Mouse (Mus musculus): ENCODE measurements at regions not wholly inside any gene's neighbourhood (a gene's known extent, or its start where the extent isn't known, plus 50 kb on each side); places are given as distances from the start of the nearest gene placed in this dataset.

DNA sequence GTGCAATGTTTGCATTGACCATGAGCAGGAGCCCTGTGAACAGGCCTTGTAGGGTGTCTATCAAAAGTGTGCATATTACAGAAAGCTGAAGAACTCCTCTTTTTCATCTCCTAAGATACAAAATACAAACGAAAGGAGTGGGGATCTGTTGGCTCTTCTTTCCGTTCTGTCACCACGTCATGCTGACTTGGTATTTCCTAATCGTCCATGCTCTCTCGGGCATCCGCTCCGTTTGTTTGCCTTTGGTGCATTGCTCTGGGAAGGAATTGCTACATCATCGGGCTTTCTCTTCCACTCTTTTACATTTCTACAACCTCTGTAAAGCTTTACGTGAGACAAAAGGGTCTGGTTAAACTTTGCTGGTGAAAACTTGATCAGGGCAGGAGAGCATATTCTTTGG is 581.2 kb upstream of the Nr5a2 start:
- H3K27me3 ChIP-seq (ENCODE audit: control insufficient read depth, insufficient read depth, low read length), result no peaks in the 10 kb centered on the region
- no peak overlapping the region for H3K4me3 ChIP-seq (ENCODE audit: control insufficient read depth in 1 of 2, insufficient read depth in 1 of 2, low read depth in 1 of 2, low read length in 2 of 2)
- no peaks in the 10 kb centered on the region for H3K4me1 ChIP-seq (ENCODE audit: control insufficient read depth in 2 of 2, insufficient read depth in 2 of 2, low read length in 2 of 2)
- H3K9me3 ChIP-seq (ENCODE audit: control insufficient read depth, low read length), result no peaks in the 10 kb centered on the region
- no peak overlapping the region for H3K4me2 ChIP-seq (ENCODE audit: low read length)
- WGBS, result 79% methylated on average over 9 of the region's 9 CpGs
- H3K27ac ChIP-seq (replicated peaks in 1 of 2; ENCODE audit: control insufficient read depth in 1 of 2, insufficient read depth in 1 of 2, low read depth in 2 of 2, low read length in 2 of 2), result no peak overlapping the region
- no peak for ATAC-seq (ENCODE audit: insufficient number of reproducible peaks, insufficient read depth, low FRiP score, low read depth)
- H3K9ac ChIP-seq (ENCODE audit: low read length), result no peak overlapping the region
- no peaks in the 10 kb centered on the region for H3K36me3 ChIP-seq (ENCODE audit: control insufficient read depth, insufficient read depth, low read length)

DNA sequence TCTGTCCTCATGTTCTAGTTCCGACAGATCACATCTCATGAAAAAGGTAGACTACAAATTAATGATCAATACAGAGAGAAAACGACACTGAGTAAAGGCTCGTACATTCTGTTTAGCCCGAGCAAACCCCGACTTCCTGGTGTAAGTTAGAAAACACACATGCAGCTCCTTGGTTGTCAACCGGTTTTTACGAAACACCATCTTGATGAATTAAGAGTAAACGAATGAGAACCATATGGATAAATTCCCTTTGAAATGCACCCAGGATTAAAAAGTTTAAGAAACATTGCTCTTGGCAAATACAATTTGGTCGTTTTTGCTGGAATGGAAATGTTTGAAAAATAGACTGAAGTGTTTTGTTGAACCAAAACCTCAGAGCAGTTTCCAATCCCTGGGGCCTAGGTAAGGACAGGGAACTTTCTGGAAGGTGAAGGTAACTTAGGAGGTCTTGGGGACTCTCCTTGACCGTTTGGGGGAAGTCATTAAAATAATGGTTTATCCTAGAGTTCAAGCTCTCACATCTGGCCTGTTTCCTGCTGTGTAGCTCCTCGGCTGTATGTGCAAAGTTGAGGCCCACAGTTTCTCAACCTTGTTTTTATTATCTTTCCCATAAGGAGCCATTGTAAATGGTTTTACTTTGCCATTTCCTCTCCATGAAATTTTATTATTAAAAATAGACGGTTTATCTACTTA is 579.3 kb upstream of the Nr5a2 start:
- no peak overlapping the region for H3K4me3 ChIP-seq (ENCODE audit: control insufficient read depth in 1 of 2, insufficient read depth in 1 of 2, low read depth in 1 of 2, low read length in 2 of 2)
- H3K27me3 ChIP-seq (ENCODE audit: control insufficient read depth, insufficient read depth, low read length), result no peaks in the 10 kb centered on the region
- no peaks in the 10 kb centered on the region for H3K9me3 ChIP-seq (ENCODE audit: control insufficient read depth, low read length)
- no peak overlapping the region for H3K4me2 ChIP-seq (ENCODE audit: low read length)
- ATAC-seq (ENCODE audit: insufficient number of reproducible peaks, insufficient read depth, low FRiP score, low read depth), result no peak
- no peaks in the 10 kb centered on the region for H3K4me1 ChIP-seq (ENCODE audit: control insufficient read depth in 2 of 2, insufficient read depth in 2 of 2, low read length in 2 of 2)
- WGBS, result 76% methylated on average over 12 of the region's 12 CpGs
- no peak overlapping the region for H3K9ac ChIP-seq (ENCODE audit: low read length)
- H3K27ac ChIP-seq (replicated peaks in 1 of 2; ENCODE audit: control insufficient read depth in 1 of 2, insufficient read depth in 1 of 2, low read depth in 2 of 2, low read length in 2 of 2), result no peak overlapping the region
- H3K36me3 ChIP-seq (ENCODE audit: control insufficient read depth, insufficient read depth, low read length), result no peaks in the 10 kb centered on the region

DNA sequence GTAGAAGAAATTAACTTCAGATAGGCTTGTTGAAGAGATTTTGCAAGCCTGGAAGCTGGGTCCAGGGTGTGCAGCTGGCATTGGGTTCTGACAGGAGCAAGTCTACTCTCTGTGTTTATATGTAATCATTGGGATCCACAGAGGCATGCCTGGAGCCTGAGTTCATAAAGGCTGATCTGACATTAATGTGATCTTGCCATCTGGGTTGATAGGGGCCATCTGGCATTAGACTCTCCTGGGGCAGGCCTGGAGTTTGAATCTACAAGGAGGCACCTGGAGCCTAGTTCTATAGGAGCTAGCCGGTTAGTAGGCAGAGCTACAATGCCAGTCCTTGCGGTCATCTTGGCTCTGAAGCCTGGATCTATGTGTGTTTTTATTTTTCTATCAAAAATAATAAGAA is 554.5 kb upstream of the Nr5a2 start:
- Histone ChIP-seq H3K27ac (replicated peaks in 1 of 2; ENCODE audit: control insufficient read depth in 1 of 2, insufficient read depth in 1 of 2, low read depth in 2 of 2, low read length in 2 of 2) (no peak overlapping the region), H3K4me3 (ENCODE audit: control insufficient read depth in 1 of 2, insufficient read depth in 1 of 2, low read depth in 1 of 2, low read length in 2 of 2) (no peak overlapping the region), H3K27me3 (ENCODE audit: control insufficient read depth, insufficient read depth, low read length) (no peaks in the 10 kb centered on the region), H3K4me1 (ENCODE audit: control insufficient read depth in 2 of 2, insufficient read depth in 2 of 2, low read length in 2 of 2) (no peaks in the 10 kb centered on the region), H3K4me2 (ENCODE audit: low read length) (no peak overlapping the region), H3K9me3 (ENCODE audit: control insufficient read depth, low read length) (no peaks in the 10 kb centered on the region), H3K36me3 (ENCODE audit: control insufficient read depth, insufficient read depth, low read length) (no peaks in the 10 kb centered on the region), H3K9ac (ENCODE audit: low read length) (no peak overlapping the region)
- no peak for ATAC-seq (ENCODE audit: insufficient number of reproducible peaks, insufficient read depth, low FRiP score, low read depth)
- WGBS, result 100% methylated on average over 2 of the region's 2 CpGs

DNA sequence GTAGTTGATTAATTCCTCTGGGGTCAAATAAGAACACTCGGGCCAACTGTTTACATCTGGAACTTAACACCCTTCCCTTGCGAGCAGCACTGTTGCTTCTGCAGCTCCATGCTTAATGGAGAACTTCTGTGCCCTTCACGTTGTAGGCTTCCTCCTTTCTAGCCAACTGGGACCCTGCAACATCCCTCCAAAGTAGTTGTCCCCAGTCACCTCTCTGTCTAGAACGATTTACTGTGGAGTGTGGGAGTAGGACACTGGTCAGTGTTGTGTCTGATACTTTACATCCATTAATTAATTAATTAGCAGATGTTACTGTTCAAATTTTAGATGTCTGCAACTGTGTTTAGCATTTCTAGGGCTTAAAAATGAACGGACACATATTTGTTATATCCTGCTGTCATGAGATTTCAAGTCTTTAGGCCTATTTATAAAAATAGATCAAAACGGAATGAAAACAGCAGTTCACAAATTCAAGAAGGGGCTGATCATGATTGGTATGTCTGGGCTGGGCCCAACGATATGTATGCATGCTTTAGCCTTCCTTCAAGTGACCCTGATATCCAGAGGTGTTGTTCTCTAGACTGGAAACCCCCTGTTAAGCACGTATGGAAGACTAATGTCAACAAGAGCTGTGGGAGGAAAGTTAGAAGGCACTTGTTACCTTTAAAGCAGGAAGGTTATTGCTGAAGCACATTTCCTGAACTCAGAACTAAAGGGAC is 543.6 kb upstream of the Nr5a2 start:
- H3K27me3 ChIP-seq (ENCODE audit: control insufficient read depth, insufficient read depth, low read length), result no peaks in the 10 kb centered on the region
- no peaks in the 10 kb centered on the region for H3K4me1 ChIP-seq (ENCODE audit: control insufficient read depth in 2 of 2, insufficient read depth in 2 of 2, low read length in 2 of 2)
- 66% methylated on average over 8 of the region's 8 CpGs for WGBS
- no peaks in the 10 kb centered on the region for H3K36me3 ChIP-seq (ENCODE audit: control insufficient read depth, insufficient read depth, low read length)
- no peak overlapping the region for H3K27ac ChIP-seq (replicated peaks in 1 of 2; ENCODE audit: control insufficient read depth in 1 of 2, insufficient read depth in 1 of 2, low read depth in 2 of 2, low read length in 2 of 2)
- H3K4me3 ChIP-seq (ENCODE audit: control insufficient read depth in 1 of 2, insufficient read depth in 1 of 2, low read depth in 1 of 2, low read length in 2 of 2), result no peak overlapping the region
- no peak overlapping the region for H3K4me2 ChIP-seq (ENCODE audit: low read length)
- no peak for ATAC-seq (ENCODE audit: insufficient number of reproducible peaks, insufficient read depth, low FRiP score, low read depth)
- no peak overlapping the region for H3K9ac ChIP-seq (ENCODE audit: low read length)
- H3K9me3 ChIP-seq (ENCODE audit: control insufficient read depth, low read length), result no peaks in the 10 kb centered on the region

DNA sequence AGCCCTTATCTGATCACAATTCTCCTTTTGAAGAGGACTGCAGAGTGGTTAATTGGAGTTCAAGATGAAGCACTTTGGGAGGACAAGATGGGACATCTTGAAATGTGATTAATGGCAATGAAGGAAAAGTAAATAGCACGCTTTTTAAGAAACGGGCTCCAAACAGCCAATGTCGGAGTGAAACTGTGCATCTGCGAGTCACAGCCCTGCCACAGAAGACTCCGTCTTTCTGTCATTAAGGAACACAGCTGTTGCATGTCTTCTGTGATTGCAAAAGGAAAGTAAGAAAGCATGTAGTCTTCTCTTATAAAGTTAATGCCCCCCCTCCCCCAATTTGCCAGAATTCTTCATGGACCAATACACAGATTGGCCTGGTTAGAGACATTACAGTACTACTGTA is 528.0 kb upstream of the Nr5a2 start:
- no peaks in the 10 kb centered on the region for H3K36me3 ChIP-seq (ENCODE audit: control insufficient read depth, insufficient read depth, low read length)
- H3K4me2 ChIP-seq (ENCODE audit: low read length), result no peak overlapping the region
- WGBS, result 83% methylated on average over 5 of the region's 5 CpGs
- H3K9ac ChIP-seq (ENCODE audit: low read length), result no peak overlapping the region
- H3K27me3 ChIP-seq (ENCODE audit: control insufficient read depth, insufficient read depth, low read length), result no peaks in the 10 kb centered on the region
- no peak overlapping the region for H3K4me3 ChIP-seq (ENCODE audit: control insufficient read depth in 1 of 2, insufficient read depth in 1 of 2, low read depth in 1 of 2, low read length in 2 of 2)
- H3K9me3 ChIP-seq (ENCODE audit: control insufficient read depth, low read length), result 0 out of 2 replicates have a peak, but pooled peaks cover 2% of the 10 kb centered on the region
- ATAC-seq (ENCODE audit: insufficient number of reproducible peaks, insufficient read depth, low FRiP score, low read depth), result no peak
- no peaks in the 10 kb centered on the region for H3K4me1 ChIP-seq (ENCODE audit: control insufficient read depth in 2 of 2, insufficient read depth in 2 of 2, low read length in 2 of 2)
- H3K27ac ChIP-seq (replicated peaks in 1 of 2; ENCODE audit: control insufficient read depth in 1 of 2, insufficient read depth in 1 of 2, low read depth in 2 of 2, low read length in 2 of 2), result no peak overlapping the region

DNA sequence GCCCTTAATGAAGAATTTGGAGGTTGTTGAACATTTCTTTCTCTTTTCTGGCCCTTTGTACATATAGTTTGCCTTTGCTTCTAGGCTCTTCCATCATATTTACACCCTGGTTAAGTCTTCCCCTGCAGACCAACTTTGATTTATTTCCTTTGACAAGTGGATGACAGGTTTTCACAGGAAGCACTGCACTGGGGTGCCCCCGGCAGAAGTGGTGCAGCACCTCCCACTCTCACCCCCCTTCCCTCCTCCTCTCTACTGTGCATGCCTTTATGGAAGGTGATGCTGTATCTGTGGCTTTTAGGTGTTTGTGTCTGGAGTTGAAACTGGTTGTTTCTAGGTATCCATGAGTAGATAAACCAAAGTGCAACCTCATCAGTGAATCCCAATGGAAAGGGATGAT is 518.2 kb upstream of the Nr5a2 start:
- H3K36me3 ChIP-seq (ENCODE audit: control insufficient read depth, insufficient read depth, low read length), result no peaks in the 10 kb centered on the region
- H3K27ac ChIP-seq (replicated peaks in 1 of 2; ENCODE audit: control insufficient read depth in 1 of 2, insufficient read depth in 1 of 2, low read depth in 2 of 2, low read length in 2 of 2), result no peak overlapping the region
- no peak overlapping the region for H3K9ac ChIP-seq (ENCODE audit: low read length)
- no peaks in the 10 kb centered on the region for H3K4me1 ChIP-seq (ENCODE audit: control insufficient read depth in 2 of 2, insufficient read depth in 2 of 2, low read length in 2 of 2)
- H3K4me3 ChIP-seq (ENCODE audit: control insufficient read depth in 1 of 2, insufficient read depth in 1 of 2, low read depth in 1 of 2, low read length in 2 of 2), result no peak overlapping the region
- no peaks in the 10 kb centered on the region for H3K9me3 ChIP-seq (ENCODE audit: control insufficient read depth, low read length)
- H3K4me2 ChIP-seq (ENCODE audit: low read length), result no peak overlapping the region
- no peak for ATAC-seq (ENCODE audit: insufficient number of reproducible peaks, insufficient read depth, low FRiP score, low read depth)
- H3K27me3 ChIP-seq (ENCODE audit: control insufficient read depth, insufficient read depth, low read length), result no peaks in the 10 kb centered on the region
- WGBS, result 50% methylated on average over 1 of the region's 1 CpGs

DNA sequence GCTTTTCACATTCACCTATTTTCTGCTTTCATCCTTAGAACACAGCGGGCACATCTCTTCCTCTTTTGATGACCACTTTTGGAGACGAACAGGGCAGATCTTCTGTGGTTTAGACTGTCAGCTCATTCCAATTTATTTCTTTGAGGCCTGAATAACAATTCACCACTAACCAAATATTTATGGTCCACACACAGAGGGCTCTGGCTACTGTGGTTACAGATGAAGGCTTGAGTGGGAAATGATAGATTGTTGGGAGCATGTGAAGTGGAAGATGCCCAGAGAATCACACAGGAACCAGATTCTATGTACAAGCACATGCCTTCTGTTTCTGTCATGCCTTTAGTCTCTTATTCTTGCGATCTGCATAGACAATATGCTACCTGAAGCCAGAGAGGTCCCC is 517.0 kb upstream of the Nr5a2 start:
- no peaks in the 10 kb centered on the region for H3K27me3 ChIP-seq (ENCODE audit: control insufficient read depth, insufficient read depth, low read length)
- H3K36me3 ChIP-seq (ENCODE audit: control insufficient read depth, insufficient read depth, low read length), result no peaks in the 10 kb centered on the region
- H3K4me1 ChIP-seq (ENCODE audit: control insufficient read depth in 2 of 2, insufficient read depth in 2 of 2, low read length in 2 of 2), result no peaks in the 10 kb centered on the region
- H3K4me3 ChIP-seq (ENCODE audit: control insufficient read depth in 1 of 2, insufficient read depth in 1 of 2, low read depth in 1 of 2, low read length in 2 of 2), result no peak overlapping the region
- WGBS, result 83% methylated on average over 3 of the region's 3 CpGs
- no peak for ATAC-seq (ENCODE audit: insufficient number of reproducible peaks, insufficient read depth, low FRiP score, low read depth)
- H3K9ac ChIP-seq (ENCODE audit: low read length), result no peak overlapping the region
- no peak overlapping the region for H3K27ac ChIP-seq (replicated peaks in 1 of 2; ENCODE audit: control insufficient read depth in 1 of 2, insufficient read depth in 1 of 2, low read depth in 2 of 2, low read length in 2 of 2)
- no peak overlapping the region for H3K4me2 ChIP-seq (ENCODE audit: low read length)
- H3K9me3 ChIP-seq (ENCODE audit: control insufficient read depth, low read length), result no peaks in the 10 kb centered on the region

DNA sequence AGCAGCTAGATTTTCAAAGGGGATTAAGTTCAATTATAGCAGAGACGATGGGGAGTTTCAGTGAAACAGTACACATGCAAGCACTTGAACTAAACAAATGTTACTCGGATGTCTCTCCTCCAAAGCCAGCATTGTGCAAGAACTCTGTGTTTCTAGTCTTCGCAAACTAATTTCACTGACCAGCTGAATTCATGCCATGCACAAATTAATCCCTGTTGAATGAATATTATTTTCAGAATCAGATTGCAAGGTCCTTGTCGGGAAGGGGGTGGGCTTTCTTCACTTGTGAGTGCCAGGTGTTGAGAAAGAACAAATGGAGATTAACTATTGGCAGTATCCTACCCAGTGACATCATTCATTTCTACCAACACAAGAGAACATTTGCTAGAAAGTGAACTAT is 514.6 kb upstream of the Nr5a2 start:
- Histone ChIP-seq H3K4me2 (ENCODE audit: low read length) (no peak overlapping the region), H3K36me3 (ENCODE audit: control insufficient read depth, insufficient read depth, low read length) (no peaks in the 10 kb centered on the region), H3K27ac (replicated peaks in 1 of 2; ENCODE audit: control insufficient read depth in 1 of 2, insufficient read depth in 1 of 2, low read depth in 2 of 2, low read length in 2 of 2) (no peak overlapping the region), H3K27me3 (ENCODE audit: control insufficient read depth, insufficient read depth, low read length) (no peaks in the 10 kb centered on the region), H3K4me1 (ENCODE audit: control insufficient read depth in 2 of 2, insufficient read depth in 2 of 2, low read length in 2 of 2) (no peaks in the 10 kb centered on the region), H3K4me3 (ENCODE audit: control insufficient read depth in 1 of 2, insufficient read depth in 1 of 2, low read depth in 1 of 2, low read length in 2 of 2) (no peak overlapping the region), H3K9ac (ENCODE audit: low read length) (no peak overlapping the region), H3K9me3 (ENCODE audit: control insufficient read depth, low read length) (no peaks in the 10 kb centered on the region)
- 78% methylated on average over 4 of the region's 4 CpGs for WGBS
- no peak for ATAC-seq (ENCODE audit: insufficient number of reproducible peaks, insufficient read depth, low FRiP score, low read depth)

Data from heart, embryonic 14.5 days (tissue).